Mouse (Mus musculus) ovary, adult 2 months (tissue): ENCODE results near the gene Trappc1. TPM values are rescaled to one million over a fixed set of nuclear protein-coding genes. Genes with fewer than 3 reads are reported as not detected.

Experiments
- polyA plus RNA-seq: library from polyadenylated mRNA; depleted of rRNA; stranded (reverse); fragments of >200 nt; gene quantifications from 2 replicates; pipeline ENCODE4 v1.2.3, GENCODE M21; 2012; rRNA removed

The Trappc1 gene
- polyA plus RNA-seq, result 24.4 and 49.0 TPM in 2 replicates

DNA sequence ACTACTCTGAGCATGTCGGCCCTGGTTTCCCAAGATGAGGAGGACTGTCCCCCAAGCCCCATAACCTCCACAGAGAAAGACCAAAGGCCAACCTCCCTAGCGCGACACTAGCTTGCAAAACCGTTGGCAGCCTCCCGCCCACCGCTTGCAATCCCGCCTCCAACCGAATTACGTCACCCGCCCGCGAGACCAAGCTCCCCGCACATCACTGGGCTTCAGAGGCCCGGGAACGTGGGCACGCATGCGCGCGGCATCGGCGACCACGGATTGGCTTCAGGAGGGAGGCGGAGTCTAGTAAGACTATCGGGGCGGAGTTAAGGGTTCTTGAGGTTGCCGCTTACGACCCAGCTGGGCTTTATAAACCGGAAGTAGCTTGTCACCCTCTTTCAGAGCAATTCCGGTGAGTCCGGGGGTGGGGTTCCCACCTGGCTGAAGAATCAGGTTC is at the start of gene Trappc1, which contains the start of gene Cntrob:
Gene Trappc1, plus strand, starts transcription at position 314 of the 445 bp plus-strand sequence.
Gene Cntrob, minus strand, starts transcription at position 109 of the 445 bp plus-strand sequence.

DNA sequence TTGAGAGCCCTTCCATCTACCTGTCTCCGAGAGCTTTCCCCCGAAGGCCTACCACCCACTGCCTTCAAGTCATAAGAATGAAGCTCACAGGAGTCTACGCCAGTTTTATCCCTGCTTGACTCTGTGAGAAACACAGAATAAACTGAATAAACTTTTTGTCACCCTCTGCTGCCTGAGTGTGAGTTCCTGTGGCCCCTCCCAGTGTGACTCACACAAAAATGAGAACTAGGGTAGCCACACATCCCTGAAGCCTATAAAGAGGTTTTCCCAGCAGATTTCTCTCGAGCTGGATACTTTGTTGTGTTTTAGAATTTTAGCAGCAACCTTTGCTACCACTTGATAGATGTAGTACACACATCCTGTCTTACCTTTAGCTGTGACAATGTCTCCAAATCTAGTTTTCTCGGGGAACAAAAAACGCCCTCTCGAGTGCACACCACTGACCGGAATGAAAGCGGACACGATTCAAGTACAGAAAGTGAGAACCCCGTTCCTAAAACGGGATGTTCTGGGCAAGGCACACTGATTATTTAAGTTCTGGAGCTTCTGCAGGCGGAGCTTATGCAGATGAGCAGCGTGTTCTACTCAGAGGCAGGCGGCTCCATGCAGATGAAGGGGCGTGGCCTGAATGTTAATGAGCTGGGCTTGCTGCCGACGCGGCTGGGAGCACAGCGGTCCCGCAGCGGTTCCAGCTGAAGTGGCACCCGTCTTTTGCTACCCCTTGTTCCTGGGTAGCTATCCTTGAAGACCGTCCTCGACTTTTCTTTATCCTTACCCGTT is 2.0 kb downstream of the Trappc1 start, which contains the start of gene Kcnab3:
Gene Kcnab3, plus strand, starts transcription at position 631 of the 780 bp plus-strand sequence.

DNA sequence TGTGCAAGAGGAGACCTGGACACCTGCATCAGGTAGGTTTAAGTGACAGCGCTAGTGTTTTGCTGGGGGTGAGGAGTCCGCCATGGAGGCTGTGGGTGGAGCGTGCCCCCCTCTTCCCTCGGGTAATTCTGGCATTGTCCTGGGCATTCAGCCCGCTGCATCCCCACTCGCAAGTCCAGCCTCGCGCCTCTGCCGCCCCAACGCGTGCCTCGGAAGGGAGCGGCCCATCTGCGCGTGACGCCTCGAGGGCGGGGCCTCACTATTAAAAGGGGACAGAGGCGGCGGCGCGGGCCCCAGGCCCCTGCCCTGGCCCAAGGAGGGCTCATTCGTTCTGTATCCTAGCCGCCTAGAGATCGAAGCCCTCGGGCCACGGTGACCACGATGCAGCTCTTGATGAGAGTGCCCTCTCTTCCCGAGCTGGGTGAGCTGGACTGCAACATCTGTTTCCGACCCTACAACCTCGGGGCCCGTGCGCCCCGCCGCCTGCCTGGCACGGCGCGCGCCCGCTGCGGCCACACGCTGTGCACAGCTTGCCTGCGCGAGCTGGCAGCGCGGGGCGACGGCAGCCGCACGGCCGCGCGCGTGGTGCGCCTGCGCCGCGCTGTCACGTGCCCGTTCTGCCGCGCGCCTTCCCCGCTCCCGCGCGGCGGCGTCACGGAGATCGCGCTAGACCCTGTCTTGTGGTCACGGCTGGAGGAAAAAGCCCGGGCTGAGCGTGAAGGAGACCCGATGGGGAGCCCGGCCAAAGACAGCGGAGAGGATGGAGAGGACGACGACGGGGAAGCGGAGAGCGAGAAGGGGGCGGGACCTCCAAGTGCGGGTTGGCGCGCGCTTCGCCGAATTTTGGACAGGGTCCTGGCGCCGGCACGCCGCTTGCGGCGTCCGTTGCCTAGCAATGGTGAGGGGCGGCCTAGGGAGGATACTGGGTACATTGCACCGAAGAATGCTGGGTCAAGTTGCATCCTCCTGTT is 16.7 kb downstream of the Trappc1 start, which contains the start of gene Rnf227:
Gene Rnf227, plus strand, starts transcription at position 301 of the 971 bp plus-strand sequence.

DNA sequence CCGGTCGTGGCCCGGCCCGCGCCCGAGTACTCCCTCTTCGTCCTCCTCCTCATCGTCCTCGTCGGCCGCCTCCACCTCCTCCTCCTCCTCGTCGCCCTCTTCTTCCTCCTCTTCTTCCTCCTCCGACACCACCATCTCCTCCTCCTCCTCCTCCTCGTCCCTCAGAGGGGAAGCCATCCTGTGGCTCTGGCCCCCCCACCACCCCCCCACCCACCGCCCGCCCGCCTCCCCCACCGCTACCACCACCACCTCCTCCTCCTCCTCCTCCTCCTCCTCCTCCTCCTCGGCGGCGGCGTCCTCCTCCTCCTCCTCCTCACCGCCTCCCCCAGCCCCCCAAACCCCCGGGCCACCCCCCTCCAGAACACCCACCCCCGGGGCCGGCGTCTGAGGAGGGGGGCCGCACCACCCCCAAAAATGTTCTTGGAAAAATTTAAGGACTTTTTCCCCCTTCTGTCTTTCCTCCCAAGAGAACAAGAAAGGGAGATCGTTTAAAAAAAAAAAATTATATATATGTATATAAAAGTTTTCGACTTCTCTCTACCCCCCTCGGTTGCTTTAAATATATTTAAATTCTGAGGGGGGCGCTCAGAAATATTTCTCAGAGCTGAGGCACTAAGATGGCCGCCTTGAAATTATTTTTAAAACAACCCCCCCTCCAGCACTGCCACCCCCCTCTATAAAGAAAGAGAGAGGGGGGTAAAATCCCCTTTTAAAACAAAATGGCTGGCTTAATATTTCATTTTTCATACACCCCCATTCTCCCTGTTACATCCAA is 45.6 kb downstream of the Trappc1 start, which contains the start of gene Chd3:
Gene Chd3, minus strand, starts transcription at position 192 of the 775 bp plus-strand sequence.

Other genes starting within 250 kb of the Trappc1 start
- 128 and 221 TPM in 2 replicates for gene Vamp2, start 235.5 kb upstream of the Trappc1 start, polyA plus RNA-seq
- gene Per1, start 228.8 kb upstream of the Trappc1 start, polyA plus RNA-seq, result 25.2 and 31.5 TPM in 2 replicates
- 0.83 and 1.5 TPM in 2 replicates for gene Hes7, start 203.6 kb upstream of the Trappc1 start, polyA plus RNA-seq
- 1.4 TPM in 2 replicates for gene 9130213A22Rik, start 201.4 kb upstream of the Trappc1 start, polyA plus RNA-seq
- 2.8 and 7.0 TPM in 2 replicates for gene Aloxe3, start 198.1 kb upstream of the Trappc1 start, polyA plus RNA-seq
- 0.18 TPM in 1 of 2 replicates, not detected in the other for gene Alox12b, start 167.0 kb upstream of the Trappc1 start, polyA plus RNA-seq
- gene Alox8, start 126.1 kb upstream of the Trappc1 start, polyA plus RNA-seq, result 0.06 TPM in 1 of 2 replicates, not detected in the other
- 1.6 and 1.8 TPM in 2 replicates for gene Gucy2e, start 86.9 kb upstream of the Trappc1 start, polyA plus RNA-seq
- 11.0 and 12.6 TPM in 2 replicates for gene Cntrob, start 205 bp upstream of the Trappc1 start, polyA plus RNA-seq
- 20.8 and 21.2 TPM in 2 replicates for gene Kcnab3, start 2.3 kb downstream of the Trappc1 start, polyA plus RNA-seq
- gene Rnf227, start 16.5 kb downstream of the Trappc1 start, polyA plus RNA-seq, result 4.7 and 4.9 TPM in 2 replicates
- 192 and 199 TPM in 2 replicates for gene Chd3, start 45.4 kb downstream of the Trappc1 start, polyA plus RNA-seq
- 297 and 329 TPM in 2 replicates for gene Naa38, start 71.5 kb downstream of the Trappc1 start, polyA plus RNA-seq
- gene Cyb5d1, start 71.7 kb downstream of the Trappc1 start, polyA plus RNA-seq, result 18.8 and 20.3 TPM in 2 replicates
- 62.8 and 66.4 TPM in 2 replicates for gene Tmem88, start 74.3 kb downstream of the Trappc1 start, polyA plus RNA-seq
- 15.6 and 16.4 TPM in 2 replicates for gene Kdm6b, start 89.7 kb downstream of the Trappc1 start, polyA plus RNA-seq
- 5.1 and 7.0 TPM in 2 replicates for gene Dnah2, start 225.1 kb downstream of the Trappc1 start, polyA plus RNA-seq
- gene Efnb3, start 236.2 kb downstream of the Trappc1 start, polyA plus RNA-seq, result 13.1 and 13.5 TPM in 2 replicates